Mouse (Mus musculus) heart, adult 2 months (tissue): ENCODE results near the gene Olfr1396.

Experiments used
- CTCF ChIP-seq: fragments of 200-600 bp; IDR thresholded peaks from 2 replicates; pipeline ENCODE4 v1.8.1; 2022; ENCODE audit warnings: antibody characterized with exemption, mild to moderate bottlenecking, moderate library complexity
- EP300 ChIP-seq: fragments of 200-500 bp; IDR thresholded peaks from 2 replicates; pipeline ENCODE4 v1.6.1; 2011; ENCODE audit warnings: low read depth, low read length, control low read depth; ENCODE audit not compliant: insufficient read depth
- POLR2A ChIP-seq: fragments of 200-500 bp; IDR thresholded peaks from 2 replicates; pipeline ENCODE4 v1.6.1; 2011; ENCODE audit warnings: mild to moderate bottlenecking, low read depth, low read length, control low read depth; ENCODE audit not compliant: insufficient read depth

- no peak for TF ChIP-seq POLR2A
- no peak for TF ChIP-seq CTCF
- TF ChIP-seq EP300 = no peak
Observed at GRCm38 (mm10) chr11:49081886-49082285, 32.8 kb downstream of the Olfr1396 start.
